ENCODE assay signal across 25 mouse cellular contexts in the genomic region with DNA sequence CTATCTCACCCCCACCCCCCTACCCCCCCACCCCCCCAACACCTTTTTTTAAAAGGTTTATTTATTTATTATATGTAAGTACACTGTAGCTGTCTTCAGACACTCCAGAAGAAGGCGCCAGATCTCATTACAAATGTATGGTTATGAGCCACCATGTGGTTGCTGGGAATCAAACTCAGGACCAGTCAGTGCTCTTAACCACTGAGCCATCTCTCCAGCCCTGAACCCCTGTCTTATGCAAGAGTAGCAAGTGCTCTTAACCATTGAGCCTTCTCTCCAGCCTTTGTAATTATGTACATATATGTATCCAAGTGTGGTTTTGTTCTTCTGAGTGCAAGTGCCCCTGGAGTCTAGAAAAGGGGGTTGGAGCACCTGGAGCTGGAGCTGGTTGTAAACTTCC. TPM values are rescaled to one million over a fixed set of nuclear protein-coding genes. Genes with fewer than 3 reads are reported as not detected.
A peak's percentile ranks its signal among the peaks of the same experiment; 100 is the strongest.
DNase-seq lines count a peak whose midpoint lies in the region; ATAC-seq and TF ChIP-seq lines count a peak whose summit lies in the region.
"Had no signal": no experiment of that assay in that cellular context is flagged by ENCODE, and none has a peak within 500 bp of the region (broad histone marks: within the 10 kb centered on the region; RNA-seq: fewer than 3 reads in every experiment).

No protein-coding gene starts in this region.

- H3K36me3 ChIP-seq in lung, postnatal 0 days (ENCODE audit: insufficient read depth, low read length): peaks cover 18% of the 10 kb centered on the region; the same call in 1 of the 2 replicates

- ATAC-seq in lung, postnatal 0 days: no peak
- ATAC-seq: forebrain, postnatal 0 days; intestine, embryonic 16.5 days had no signal

- H3K4me1 ChIP-seq in lung, postnatal 0 days (ENCODE audit: insufficient read depth, low read depth, low read length): peaks cover 15% of the 10 kb centered on the region; the same call in 1 of the 2 replicates
- peaks cover 10% of the 10 kb centered on the region for H3K4me1 ChIP-seq in lung, adult 2 months (ENCODE audit: control insufficient read depth, insufficient read depth, low read length)

- no peak overlapping the region for H3K4me3 ChIP-seq in lung, postnatal 0 days (ENCODE audit: low read depth, low read length)
- no peak overlapping the region for H3K4me3 ChIP-seq in lung, adult 2 months (replicated peaks; ENCODE audit: extremely low read depth, low read depth, low read length)
- H3K4me3 ChIP-seq: forebrain, embryonic 10.5 days; heart, embryonic 12.5 days; hindbrain, embryonic 15.5 days; kidney, embryonic 15.5 days; midbrain, embryonic 12.5 days; neural tube, embryonic 13.5 days had no signal

- no peak overlapping the region for H3K9ac ChIP-seq in lung, postnatal 0 days (replicated peaks; ENCODE audit: low read depth)
- H3K9ac ChIP-seq: forebrain, postnatal 0 days; heart, embryonic 12.5 days; hindbrain, embryonic 15.5 days; kidney, embryonic 15.5 days; midbrain, embryonic 12.5 days; neural tube, embryonic 13.5 days had no signal

- TF ChIP-seq CTCF in lung, postnatal 0 days (IDR thresholded peaks at IDR 0.05): no peak
- TF ChIP-seq CTCF in lung, adult 2 months (IDR thresholded peaks at IDR 0.05; ENCODE audit: insufficient read depth, low read length): no peak

- TF ChIP-seq EP300 in lung, postnatal 0 days (IDR thresholded peaks at IDR 0.05): no peak

- no peaks in the 10 kb centered on the region for H3K9me3 ChIP-seq in lung, postnatal 0 days (ENCODE audit: low read length)
- H3K9me3 ChIP-seq: forebrain, embryonic 10.5 days; heart, embryonic 12.5 days; hindbrain, embryonic 15.5 days; kidney, embryonic 15.5 days; midbrain, embryonic 12.5 days; neural tube, embryonic 13.5 days had no signal

- no peaks in the 10 kb centered on the region for H3K27me3 ChIP-seq in lung, postnatal 0 days (replicated peaks; ENCODE audit: insufficient read depth, low read length)
- H3K27me3 ChIP-seq: CH12.LX; hindbrain, embryonic 15.5 days had no signal

- 86% methylated on average over 1 of the region's 1 CpGs for WGBS in lung, postnatal 0 days
- WGBS in lung, adult 2 months: 73% methylated on average over 1 of the region's 1 CpGs

- DNase-seq in lung, postnatal 0 days (ENCODE audit: low spot score): peak; percentile 41
- no peak for DNase-seq in lung, adult 2 months
- DNase-seq in 416B (ENCODE audit: low read depth): peak; percentile 48
- peak; percentile 53 to 58 for DNase-seq in B cell, adult 2 months
- DNase-seq in lung, postnatal 14 days: peak; percentile 32
- DNase-seq in cerebellum, postnatal 14 days: no peak
- DNase-seq in adrenal gland, postnatal 36 days: no peak
- DNase-seq: adrenal gland, postnatal 14 days; cerebellum, adult 11 months; cerebellum, postnatal 36 days; forebrain, postnatal 0 days; heart, postnatal 14 days had no signal

- no peak overlapping the region for H3K27ac ChIP-seq in lung, postnatal 0 days (ENCODE audit: low read length)
- H3K27ac ChIP-seq: forebrain, embryonic 10.5 days; hindbrain, embryonic 15.5 days; kidney, embryonic 15.5 days; midbrain, embryonic 12.5 days; neural tube, embryonic 13.5 days had no signal

- no peak for TF ChIP-seq POLR2A in lung, adult 2 months (IDR thresholded peaks at IDR 0.05; ENCODE audit: borderline replicate concordance, extremely low read depth, low read depth, low read length)

- no peak overlapping the region for H3K4me2 ChIP-seq in lung, postnatal 0 days (replicated peaks; ENCODE audit: low read depth, low read length)
- H3K4me2 ChIP-seq: heart, embryonic 12.5 days; hindbrain, embryonic 15.5 days; kidney, embryonic 15.5 days; midbrain, embryonic 12.5 days; neural tube, embryonic 13.5 days had no signal

RNA-seq across cellular contexts. Expression of gene Kat5, which starts 1.9 kb away (rescaled TPM):
- polyA plus RNA-seq in lung, postnatal 0 days (2015; fragmentation: Nextera tagmentation; extraction: Ambion mirVana): 51.1 and 51.9 TPM in 2 replicates
- 72.5 and 75.7 TPM in 2 replicates for polyA plus RNA-seq in lung, adult 2 months (2012; rRNA removed)
- 10 to 100 TPM; 66.2 to 68.2 TPM for total RNA-seq in adrenal gland, postnatal 36 days (2021)

RNA-seq across cellular contexts. Expression of gene Rnaseh2c, which starts 10.3 kb away (rescaled TPM):
- 59.6 and 68.5 TPM in 2 replicates for polyA plus RNA-seq in lung, postnatal 0 days (2015; fragmentation: Nextera tagmentation; extraction: Ambion mirVana)
- polyA plus RNA-seq in lung, adult 2 months (2012; rRNA removed): 38.6 and 47.6 TPM in 2 replicates
- total RNA-seq in adrenal gland, postnatal 36 days (2021): 100 to 1,000 TPM; 124 to 139 TPM

RNA-seq across cellular contexts. Expression of gene Rela, which starts 25.3 kb away (rescaled TPM):
- polyA plus RNA-seq in lung, postnatal 0 days (2015; fragmentation: Nextera tagmentation; extraction: Ambion mirVana): 50.1 and 51.5 TPM in 2 replicates
- polyA plus RNA-seq in lung, adult 2 months (2012; rRNA removed): 118 and 120 TPM in 2 replicates
- total RNA-seq in adrenal gland, postnatal 36 days (2021): 10 to 100 TPM; 85.7 to 86.4 TPM

RNA-seq across cellular contexts. Expression of gene Ap5b1, which starts 44.1 kb away (rescaled TPM):
- 3.9 and 4.3 TPM in 2 replicates for polyA plus RNA-seq in lung, postnatal 0 days (2015; fragmentation: Nextera tagmentation; extraction: Ambion mirVana)
- 14.5 and 15.3 TPM in 2 replicates for polyA plus RNA-seq in lung, adult 2 months (2012; rRNA removed)
- total RNA-seq in adrenal gland, postnatal 36 days (2021): 1 to 10 TPM; 7.8 to 8.3 TPM

RNA-seq across cellular contexts. Expression of gene Ovol1, which starts 51.5 kb away (rescaled TPM):
- polyA plus RNA-seq in lung, postnatal 0 days (2015; fragmentation: Nextera tagmentation; extraction: Ambion mirVana): 2.1 and 2.2 TPM in 2 replicates
- polyA plus RNA-seq in lung, adult 2 months (2012; rRNA removed): 2.3 and 11.2 TPM in 2 replicates
- not detected for total RNA-seq in adrenal gland, postnatal 36 days (2021)
- total RNA-seq: adrenal gland, postnatal 14 days; CH12.LX; forebrain, postnatal 0 days; gastrocnemius, adult 18-20 months; gastrocnemius, postnatal 4 days; heart, postnatal 14 days; layer of hippocampus, postnatal 14 days; left cerebral cortex, postnatal 14 days; megakaryocyte progenitor cell, adult 5-6 weeks had no signal
- polyA plus RNA-seq: heart, embryonic 12.5 days; hindbrain, embryonic 15.5 days; neural tube, embryonic 13.5 days had no signal

Comparison
In these comparisons a context has a peak if more than half of its experiments do, and no peak if none do; other contexts are left out.
1. DNase-seq: peak in lung, postnatal 0 days (single experiment), 416B (single experiment), B cell, adult 2 months (2 of 2) and lung, postnatal 14 days (single experiment); none in lung, adult 2 months (single experiment), cerebellum, postnatal 14 days (0 of 2) and adrenal gland, postnatal 36 days (0 of 2).